Mouse (Mus musculus): ENCODE data around the gene Gm13420. TPM values are rescaled to one million over a fixed set of nuclear protein-coding genes. Genes with fewer than 3 reads are reported as not detected.

Gene Gm13420
- polyA plus RNA-seq, 1 experiment from 2014 or later, result 0.25 TPM

Other genes with a start within 250 kb of the Gm13420 start
- 14.0 and 14.1 TPM in 2 replicates for gene Rapgef1, start 132.0 kb downstream of the Gm13420 start, polyA plus RNA-seq (2014; fragmentation: Nextera tagmentation; extraction: Ambion mirVana)
- gene Gm13547, start 7.6 kb upstream of the Gm13420 start, polyA plus RNA-seq (2014; fragmentation: Nextera tagmentation; extraction: Ambion mirVana), result not detected in 2 replicates
- gene Coq4, start 35.8 kb upstream of the Gm13420 start, polyA plus RNA-seq (2014; fragmentation: Nextera tagmentation; extraction: Ambion mirVana), result 34.6 and 39.2 TPM in 2 replicates
- gene Trub2, start 36.8 kb upstream of the Gm13420 start, polyA plus RNA-seq (2014; fragmentation: Nextera tagmentation; extraction: Ambion mirVana), result 29.1 and 32.3 TPM in 2 replicates
- gene Slc27a4, start 50.9 kb upstream of the Gm13420 start, polyA plus RNA-seq (2014; fragmentation: Nextera tagmentation; extraction: Ambion mirVana), result 11.0 and 11.3 TPM in 2 replicates
- gene Urm1, start 68.4 kb upstream of the Gm13420 start, polyA plus RNA-seq (2014; fragmentation: Nextera tagmentation; extraction: Ambion mirVana), result 17.6 and 18.4 TPM in 2 replicates
- gene Cercam, start 117.5 kb upstream of the Gm13420 start, polyA plus RNA-seq (2014; fragmentation: Nextera tagmentation; extraction: Ambion mirVana), result 6.1 and 7.5 TPM in 2 replicates
- gene Odf2, start 137.5 kb upstream of the Gm13420 start, polyA plus RNA-seq (2014; fragmentation: Nextera tagmentation; extraction: Ambion mirVana), result 66.4 and 69.8 TPM in 2 replicates
- gene Gle1, start 183.7 kb upstream of the Gm13420 start, polyA plus RNA-seq (2014; fragmentation: Nextera tagmentation; extraction: Ambion mirVana), result 56.8 and 57.7 TPM in 2 replicates
- gene Sptan1, start 213.9 kb upstream of the Gm13420 start, polyA plus RNA-seq (2014; fragmentation: Nextera tagmentation; extraction: Ambion mirVana), result 104 and 108 TPM in 2 replicates